Mouse (Mus musculus) activated CD4-positive, CD25-positive, alpha-beta regulatory T cell, adult 4 months (primary cell): ENCODE results near the gene Ube3b. TPM values are rescaled to one million over a fixed set of nuclear protein-coding genes. Genes with fewer than 3 reads are reported as not detected.
A peak's percentile ranks its signal among the peaks of the same experiment; 100 is the strongest.

ENCODE experiments used
- ATAC-seq: one replicate; pipeline ENCODE4 v1.8.0; 2017
- polyA plus RNA-seq, 2 experiments: library from polyadenylated mRNA; unstranded; fragments of 100-300 nt; shearing (Covaris generic); gene quantifications; one replicate each; pipeline ENCODE4 v1.2.1; 2017

The Ube3b gene
- 10 to 100 TPM; 20.5 to 28.7 TPM for polyA plus RNA-seq

DNA sequence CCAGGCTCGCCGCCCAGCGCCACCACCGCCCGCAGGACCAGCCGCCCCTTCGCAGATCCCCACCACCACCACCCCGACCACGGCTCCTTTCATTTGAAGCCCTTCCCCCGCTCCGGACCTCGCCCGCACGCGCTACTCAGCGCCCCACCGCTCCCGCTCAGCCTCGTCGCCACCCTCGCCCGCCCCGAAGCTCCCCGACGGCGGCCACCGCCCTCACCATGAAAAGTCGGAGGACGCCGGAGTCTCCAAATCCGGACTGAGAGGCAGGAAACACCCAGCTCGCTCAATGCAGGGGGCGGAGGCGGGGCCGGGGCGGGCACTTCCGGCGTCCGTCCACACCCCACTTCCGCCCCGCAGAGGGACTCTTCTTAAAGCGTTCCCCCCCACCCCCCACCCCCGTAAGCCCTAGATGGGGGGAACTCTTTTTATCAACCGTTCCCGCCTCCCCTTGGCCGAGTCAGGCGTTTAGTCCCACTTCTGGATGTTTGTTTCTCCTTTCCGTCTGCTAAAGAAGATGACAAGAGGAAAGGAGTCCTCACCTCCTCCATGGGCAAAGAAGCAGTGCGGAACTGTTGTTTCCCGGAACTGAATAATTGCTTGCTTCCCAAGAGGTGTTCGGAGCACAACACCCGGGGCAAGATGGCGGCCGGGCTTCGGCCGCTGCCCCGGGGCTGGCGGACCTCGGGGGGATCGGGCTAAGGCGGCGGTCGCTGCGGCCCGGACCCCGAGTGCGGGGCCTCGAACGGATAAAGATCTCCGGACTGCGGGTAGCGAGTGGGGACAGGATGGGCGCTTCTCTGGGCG, at the start of gene Ube3b, which contains the start of gene Kctd10:
TSS of gene Ube3b (plus strand) at position 399 of the 804 bp plus-strand sequence.
TSS of gene Kctd10 (minus strand) at position 300 of the 804 bp plus-strand sequence.
- ATAC-seq, result peak; percentile 61

DNA sequence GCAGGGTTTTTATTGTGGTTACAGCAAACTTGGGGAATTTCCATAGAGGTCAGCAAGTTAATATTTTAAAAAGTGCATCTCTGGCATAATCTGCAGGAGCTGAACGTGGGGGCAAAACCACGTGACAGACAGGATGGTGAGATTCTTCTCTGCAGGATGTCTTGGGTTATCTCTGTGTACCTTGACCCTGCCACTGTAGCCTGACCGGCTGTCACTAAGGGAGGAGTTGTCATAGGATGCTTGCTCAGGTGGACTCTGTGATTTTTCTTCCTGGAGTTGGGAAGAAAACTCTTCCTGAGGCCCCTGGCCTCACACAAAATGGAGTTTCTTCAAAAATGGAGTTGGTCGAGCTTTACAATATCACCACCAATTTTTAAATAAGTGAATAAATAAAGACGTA, 37.4 kb upstream of the Ube3b start:
- ATAC-seq, result no peak

DNA sequence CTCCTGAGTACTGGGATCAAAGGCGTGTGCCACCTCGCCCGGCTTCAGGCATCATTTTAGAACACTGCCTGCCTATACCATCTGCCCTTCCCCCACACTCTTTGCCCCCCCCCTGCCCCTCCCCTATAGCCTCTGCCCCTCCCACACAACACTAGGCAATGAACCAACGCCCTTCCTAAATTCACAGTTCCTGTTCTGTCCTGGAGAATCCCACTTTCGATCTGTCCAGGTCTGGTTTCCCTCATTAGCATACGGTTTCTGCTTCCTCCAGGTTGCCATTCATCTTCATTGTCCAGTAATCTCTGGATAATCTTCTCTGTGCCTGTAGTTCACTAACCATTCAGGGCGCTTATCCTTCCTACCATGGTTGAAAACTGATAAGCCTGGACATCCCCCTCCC, 36.8 kb upstream of the Ube3b start:
- ATAC-seq, result no peak

DNA sequence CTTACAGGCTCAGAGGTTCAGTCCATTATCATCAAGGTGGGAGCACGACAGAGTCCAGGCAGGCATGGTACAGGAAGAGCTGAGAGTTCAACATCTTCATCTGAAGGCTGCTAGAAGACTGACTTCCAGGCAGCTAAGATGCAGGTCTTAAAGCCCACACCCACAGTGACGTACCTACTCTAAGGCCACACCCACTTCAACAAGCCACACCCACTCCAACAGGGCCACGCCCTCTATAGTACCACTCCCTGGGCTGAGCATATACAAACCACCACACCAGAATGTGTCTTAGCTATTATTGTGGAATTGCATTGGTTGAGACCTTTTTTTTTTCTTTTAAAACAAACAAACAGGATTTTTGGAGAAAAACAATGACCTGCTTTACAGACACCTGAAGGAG, 34.9 kb upstream of the Ube3b start:
- ATAC-seq, result no peak

DNA sequence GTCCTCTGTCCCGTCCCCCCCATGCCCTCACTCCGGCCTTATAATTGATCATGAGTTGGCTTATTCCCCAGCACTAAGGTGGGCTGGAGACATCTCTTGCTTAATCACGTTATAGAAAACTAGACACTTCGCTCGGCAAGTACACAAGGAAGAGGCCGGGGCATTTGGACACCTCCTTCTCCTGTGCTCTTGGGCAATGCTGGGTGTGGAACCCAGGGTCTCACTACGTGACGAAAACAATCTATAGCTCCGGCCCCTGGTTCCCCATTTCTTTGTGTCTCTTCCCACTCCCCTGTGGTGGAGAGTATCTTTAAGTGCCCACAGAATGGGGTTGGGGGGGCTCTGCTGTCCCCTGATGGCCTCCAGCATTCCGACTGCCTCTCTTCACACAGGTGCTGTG, 33.4 kb upstream of the Ube3b start:
- no peak for ATAC-seq

DNA sequence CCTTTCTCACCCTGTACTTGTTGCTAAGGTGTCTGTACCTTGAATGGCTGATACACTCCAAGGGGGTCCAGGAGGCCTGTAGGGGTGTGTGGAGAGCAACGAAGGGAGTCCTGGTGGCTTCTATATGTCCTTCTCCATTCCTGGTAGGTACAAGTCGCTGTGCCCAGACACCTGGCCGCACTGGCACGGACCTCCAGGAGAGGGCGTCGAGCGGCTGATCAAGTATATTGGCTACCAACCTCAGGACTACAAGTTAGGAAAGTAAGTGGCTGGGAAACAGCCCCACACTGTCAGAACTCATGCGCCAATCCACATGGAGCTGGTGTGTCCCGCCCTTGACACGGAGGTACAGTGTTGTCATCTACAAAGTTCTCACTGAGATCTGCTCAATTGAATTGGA, 28.9 kb upstream of the Ube3b start:
- no peak for ATAC-seq

DNA sequence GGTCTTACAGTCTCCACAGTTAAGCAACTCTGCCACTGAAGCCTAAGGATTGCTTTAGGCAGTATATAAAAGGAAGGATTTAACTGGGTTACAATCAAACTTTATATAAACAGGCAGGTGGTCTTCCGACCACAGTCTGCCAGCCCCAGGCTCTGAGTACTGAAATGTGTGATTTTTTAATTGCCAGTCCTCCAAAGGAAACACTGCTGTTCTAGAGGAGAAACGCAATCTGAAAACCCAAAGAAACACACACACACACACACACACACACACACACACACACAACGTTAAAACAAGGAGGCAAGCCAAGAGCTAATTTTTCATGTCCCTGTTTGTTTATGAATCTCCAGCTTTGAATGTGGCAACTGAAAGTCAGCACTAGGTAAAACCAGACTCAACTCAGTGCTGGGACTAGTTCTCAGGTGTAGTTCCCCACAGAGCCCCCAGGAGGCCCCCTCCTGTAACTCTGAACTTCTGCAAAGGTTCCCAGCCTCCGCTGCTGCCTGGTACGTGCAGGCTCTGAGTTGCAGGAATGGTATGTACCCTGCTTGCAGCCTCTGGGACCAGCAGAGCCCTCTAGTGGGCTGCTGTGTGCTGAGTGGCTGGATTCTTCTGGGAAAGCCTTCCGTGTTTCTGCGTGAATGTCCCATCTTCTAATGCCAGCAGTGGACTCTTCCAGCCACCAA, 24.0 kb upstream of the Ube3b start:
- peak; percentile 76 for ATAC-seq

DNA sequence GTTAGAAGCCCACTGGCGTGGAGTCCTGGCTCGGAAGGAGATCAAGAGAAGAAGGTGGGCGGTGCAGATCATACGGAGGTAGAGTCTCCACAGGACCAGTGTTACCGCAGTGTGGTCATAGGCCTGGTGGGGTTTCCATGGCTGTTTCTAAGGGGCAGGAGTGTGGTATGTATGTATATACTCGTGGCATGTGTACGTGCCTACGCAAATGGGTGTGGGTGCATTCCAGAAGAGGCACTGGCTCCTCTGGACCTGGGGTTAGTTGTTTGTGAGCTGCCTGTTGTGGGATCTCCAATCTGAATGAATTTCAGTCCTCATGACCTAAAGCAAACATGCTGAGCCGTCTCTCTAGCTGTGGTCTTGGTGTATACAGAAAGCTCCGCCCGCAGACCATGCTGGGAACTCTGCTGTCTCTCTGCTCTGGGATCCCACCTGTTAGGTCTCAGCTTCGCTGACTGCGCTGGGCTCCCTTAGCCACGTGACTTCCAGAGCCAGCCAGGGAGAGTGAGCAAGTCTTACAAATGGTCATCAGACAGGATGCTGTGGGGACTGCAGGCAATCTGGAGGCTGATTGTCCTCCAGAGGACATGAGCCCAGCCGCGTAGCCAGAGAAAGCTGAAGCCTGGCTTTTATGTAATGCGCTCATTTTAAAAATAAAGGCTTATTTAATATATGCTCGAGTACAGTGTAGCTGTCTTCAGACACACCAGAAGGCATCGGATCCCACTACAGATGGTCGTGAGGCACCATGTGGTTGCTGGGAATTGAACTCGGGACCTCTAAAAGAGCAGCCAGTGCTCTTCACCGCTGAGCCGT, 23.3 kb upstream of the Ube3b start:
- peak; percentile 32 for ATAC-seq

DNA sequence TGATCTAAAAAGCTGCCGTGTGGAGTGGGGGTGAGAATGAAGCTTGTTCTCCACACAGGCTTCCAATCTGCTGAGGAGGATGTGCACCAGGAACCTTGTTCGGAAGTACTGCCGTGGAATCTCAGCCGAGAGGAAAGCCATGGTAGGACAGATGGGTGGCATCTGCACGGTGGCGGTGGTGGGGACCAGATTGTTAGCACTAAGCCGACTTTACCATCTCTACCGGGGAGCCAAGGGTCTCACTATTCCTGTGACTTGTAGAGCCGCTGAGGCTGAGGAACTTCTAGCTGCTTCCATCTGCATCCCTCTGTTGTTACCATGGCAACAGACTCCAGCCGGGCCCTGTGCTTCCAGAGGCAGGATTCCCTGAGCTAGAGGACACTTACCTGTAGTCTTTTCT, 21.6 kb upstream of the Ube3b start:
- no peak for ATAC-seq

DNA sequence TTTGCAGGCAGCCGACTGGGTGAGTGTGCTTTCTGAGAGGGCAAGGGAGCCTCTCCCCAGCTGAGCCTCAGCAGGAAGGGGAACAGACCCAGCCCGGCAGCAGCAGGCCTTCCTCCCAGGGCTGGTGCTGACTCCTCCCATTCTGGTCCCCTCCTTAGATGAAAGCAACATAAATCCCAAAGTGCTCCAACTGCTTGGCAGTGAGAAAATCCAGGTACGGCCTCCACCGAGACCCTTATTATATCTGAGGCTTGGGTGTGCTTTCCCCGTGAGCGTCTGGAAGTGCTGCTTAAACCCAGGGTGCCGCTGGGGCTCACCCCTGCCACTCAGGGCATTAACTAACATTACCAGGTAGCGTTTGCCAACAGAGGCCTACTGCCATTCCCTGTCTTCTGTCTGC, 20.8 kb upstream of the Ube3b start:
- no peak for ATAC-seq

DNA sequence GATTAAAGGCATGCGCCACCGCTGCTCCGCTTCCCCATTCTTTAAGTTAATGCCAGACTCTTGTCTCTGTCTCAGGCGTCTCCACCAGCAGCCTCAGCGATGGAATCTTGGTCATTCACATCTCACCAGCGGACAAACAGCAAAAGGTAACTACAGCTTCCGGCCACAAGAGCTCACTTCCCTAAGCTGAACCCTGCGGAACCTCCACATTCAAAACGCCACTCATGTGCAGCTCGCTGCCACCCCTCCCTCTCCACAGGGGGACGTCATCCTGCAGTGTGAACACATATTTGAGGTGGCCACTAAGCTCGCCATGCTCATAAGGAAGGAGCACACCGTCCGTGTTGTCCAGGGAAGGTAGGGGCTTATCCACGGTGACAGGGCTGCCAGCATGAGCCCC, 19.4 kb upstream of the Ube3b start:
- no peak for ATAC-seq

DNA sequence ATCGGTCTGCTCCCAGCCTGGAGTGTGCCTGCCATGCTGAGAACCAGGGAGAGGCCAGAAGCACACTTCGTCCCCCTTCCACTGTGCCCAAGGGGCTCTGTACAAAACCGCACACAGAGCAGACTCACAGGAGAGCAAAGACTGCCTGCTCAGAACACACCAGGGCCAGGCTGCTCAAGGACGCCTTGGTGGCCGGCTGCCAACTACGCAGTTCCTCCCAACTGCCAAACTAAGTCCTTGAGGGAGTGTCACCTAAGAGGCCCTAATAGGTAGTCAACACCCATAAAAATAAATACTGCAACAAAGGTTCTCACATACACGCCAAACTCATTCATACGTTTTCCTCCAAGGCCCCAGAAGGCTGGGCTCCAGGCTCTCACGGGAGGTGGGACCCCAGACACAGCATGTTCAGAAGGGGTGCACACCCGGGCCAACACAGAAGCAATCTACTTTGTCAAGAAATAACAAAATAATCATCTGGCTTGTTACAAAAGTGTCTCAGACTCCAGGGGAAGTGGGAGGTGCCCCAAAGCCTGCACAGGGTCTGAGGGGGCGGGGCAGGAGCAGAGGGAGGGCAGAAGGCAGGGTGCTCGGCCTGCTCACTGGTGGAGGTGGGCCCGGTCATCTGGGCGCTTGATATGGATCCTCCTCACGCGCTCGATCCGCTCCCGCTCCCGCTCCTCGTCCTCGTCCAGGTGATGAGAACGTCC, 15.2 kb upstream of the Ube3b start:
- no peak for ATAC-seq

DNA sequence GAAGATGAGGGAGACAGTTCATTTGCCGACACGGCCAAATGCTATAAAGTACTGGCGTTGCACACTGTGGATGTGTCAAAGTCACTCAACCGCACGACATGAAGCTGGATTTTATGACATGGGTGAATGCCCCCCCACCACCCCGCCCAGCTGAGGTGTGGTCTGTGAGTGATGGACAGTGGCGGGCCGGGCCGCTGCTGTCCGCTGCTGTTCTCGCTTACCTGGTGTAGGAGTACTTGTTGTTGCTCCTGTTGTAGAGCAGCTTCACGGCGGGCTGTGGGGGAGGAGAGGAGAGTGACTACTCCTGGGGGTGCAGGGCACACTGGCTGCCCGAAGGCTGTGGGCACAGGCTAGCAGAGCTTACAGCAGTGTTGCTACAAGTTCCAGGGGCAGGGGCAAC, 12.3 kb upstream of the Ube3b start:
- no peak for ATAC-seq

DNA sequence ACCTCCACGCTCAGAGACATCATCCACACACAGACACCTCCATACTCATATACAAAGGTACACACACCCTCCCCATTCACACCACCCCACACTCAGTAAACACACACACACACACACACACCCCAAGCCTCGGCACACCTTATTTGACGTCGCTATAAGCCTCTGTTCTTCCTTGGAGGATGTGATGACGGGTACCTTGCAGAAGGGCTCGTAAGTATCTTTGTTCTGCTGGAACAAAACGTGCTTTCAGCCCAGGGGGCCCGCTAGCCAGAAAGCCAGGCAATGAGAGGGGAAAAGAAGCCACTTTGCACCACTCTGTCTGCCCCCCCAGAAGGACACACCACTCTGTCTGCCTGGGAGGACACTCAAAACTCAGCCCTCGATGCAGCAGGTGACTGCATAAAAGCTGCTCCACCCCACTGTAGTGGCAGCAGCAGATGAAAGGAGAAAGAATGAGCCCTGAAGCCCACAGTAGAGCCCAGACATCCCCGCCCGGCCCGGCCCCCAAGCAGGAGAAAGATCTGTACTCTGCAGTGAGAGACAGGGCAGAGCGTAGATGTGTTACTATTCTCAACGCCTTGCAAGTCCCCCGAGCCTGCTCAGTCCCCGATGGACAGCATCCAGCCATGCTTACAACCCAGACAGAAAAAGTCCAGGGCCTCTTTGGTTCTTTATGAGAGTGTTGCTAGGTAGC, 11.5 kb upstream of the Ube3b start:
- ATAC-seq, result no peak

DNA sequence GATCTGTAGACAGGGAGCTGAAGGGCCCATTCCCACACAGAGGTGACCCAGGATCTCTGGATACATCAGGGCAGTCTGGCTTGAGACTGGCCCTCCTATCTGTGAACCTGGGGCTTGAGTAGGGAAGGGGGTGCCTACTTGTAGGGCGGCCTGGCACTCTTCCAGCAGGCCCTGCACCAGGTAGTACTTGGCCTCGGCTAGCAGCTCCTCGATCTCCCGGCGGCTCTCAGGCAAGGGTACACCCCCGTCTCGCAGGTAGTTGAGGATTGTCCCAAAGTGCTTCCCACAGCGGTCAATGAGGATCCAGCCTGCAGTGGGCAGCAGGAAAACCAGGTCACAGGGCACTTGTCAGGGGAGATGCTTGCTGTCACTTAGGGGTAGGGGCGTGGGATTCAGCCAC, 10.5 kb upstream of the Ube3b start:
- ATAC-seq, result no peak

DNA sequence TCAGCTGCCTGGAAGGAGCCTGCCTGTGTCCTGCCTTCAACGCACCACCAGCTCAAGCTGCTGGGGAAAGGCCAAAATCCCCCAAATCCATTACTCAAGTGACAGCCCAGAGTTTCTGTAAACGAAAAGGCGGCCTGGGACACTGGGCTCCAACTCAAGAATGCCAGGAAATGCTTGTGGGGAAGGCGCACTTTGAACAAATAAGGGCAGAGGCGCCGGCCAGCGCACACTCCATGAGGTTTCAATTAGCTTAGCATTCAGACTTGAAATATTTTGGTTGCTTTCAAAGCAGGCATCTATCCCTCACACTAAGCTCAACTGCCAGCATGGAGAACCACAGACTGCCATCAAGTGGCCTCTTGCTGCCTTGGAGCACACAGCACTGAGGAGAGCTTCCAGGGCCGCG, 10.0 kb upstream of the Ube3b start:
- no peak for ATAC-seq

DNA sequence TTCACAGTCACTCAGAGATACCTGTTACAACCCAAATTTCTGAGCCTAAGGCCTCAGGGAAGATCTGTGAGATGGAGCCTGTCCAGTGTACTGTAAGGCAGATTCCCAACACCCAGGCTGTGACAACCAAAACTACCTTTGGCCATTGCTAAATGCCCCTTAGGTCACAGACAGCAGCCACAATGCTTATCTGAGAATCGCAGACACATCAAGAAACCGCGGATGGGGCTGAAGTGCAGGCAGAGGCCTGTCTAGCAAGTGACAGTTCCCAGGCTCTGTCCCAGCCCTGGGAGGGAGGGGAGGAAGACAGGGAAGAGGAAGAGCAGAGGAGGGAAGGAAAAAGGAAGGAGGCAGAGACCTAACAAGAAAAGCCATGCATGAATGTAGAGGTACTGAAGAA, 9.1 kb upstream of the Ube3b start:
- ATAC-seq, result no peak

DNA sequence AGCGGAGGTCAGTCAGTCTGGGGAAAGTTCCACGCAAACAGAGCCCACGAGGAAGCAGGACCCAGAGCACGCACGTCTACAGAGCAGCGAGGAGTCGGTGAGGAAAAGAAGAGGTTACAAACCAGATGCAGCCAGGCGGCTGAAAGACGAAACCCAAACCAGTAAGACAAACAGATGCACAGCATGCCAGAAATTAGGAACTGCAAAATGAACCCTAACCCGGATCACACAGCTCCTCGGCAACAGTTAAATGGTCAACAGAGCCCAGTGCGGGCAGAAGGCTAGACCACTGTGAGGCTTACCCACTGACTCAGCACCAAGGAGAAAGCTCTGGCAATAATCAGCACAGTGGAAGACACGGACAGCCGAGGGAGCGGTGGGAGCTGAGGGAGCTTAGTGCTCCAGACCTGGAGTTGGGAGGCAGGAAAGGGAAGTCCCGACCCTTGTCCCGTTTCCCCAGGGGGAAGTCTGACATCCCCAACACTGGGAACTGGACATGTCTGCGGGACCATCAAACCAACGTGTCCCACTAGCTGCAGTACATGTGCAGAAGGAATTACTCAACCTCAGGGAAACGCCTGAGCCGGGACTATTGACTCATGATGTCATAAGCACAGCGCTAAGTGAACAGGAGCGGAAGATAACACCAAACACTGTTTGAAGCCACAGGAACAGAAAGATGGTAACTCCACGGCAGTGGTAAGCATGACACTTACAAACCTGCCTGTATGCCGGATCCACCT, 8.5 kb upstream of the Ube3b start:
- no peak for ATAC-seq

DNA sequence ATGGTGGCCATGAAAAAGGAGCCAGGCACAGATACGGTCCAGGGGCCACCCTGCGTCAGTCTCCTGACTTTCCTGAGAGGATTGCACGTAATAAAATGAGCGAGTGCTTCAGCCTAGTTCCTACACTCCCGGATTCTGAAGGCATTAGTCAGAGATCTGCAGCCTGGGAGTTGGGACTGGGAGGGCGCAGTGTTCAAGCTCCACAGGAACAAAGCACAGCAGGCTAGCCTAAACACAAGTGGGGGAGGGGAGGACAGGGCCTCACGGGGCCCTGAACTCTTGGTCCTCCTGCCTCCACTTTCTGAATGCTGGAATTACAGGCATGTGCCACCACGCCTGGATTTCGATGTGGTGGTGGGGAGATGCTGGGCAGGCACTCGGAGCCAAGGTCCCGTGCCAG, 7.8 kb upstream of the Ube3b start:
- no peak for ATAC-seq

DNA sequence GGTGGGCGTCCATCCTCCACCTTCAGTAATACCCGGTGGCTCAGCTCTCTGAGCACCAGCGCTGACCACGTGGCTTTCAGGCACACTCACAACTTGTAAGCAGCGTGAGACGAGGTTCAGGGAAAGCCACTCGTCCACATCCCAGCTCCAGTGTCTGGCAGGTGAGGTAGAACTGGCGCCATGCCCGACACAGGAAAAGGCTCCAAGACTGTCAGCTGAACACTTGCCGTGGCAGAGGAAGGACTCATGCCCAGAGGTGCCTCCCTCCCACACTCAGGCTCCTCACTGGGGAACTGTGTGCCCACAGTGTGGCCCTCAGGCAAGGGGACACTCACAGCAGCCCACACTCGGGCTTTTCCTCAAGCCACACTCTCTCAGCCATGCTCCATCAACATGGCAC, 7.2 kb upstream of the Ube3b start:
- no peak for ATAC-seq

DNA sequence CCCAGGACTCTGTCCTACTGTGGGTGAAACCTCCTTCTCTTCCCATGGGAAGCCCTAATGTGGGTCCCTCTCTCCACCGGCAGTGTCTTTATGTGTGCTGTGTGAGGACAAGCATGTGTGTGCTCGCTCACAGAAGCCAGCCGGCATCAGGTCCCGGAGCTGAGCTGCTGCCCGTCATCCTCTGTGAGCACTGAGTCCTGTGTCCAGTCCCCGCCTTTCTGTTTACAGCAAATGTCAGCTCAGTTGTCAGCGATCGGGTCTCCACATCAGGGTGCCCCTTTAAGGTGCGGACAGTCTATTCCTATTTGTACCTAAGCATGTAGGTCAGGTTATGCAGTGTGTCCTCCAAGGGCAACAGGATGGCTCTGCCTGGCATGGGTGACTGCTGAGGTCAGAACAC, 6.8 kb upstream of the Ube3b start:
- ATAC-seq, result no peak
